Mouse (Mus musculus) CH12.LX (cell line): Measurements from ENCODE around the gene Rtp2.

Source experiments
- CTCF ChIP-seq, 2 experiments: IDR thresholded peaks in 1 of 2; conservative IDR thresholded peaks in 1 of 2; 2 replicates each; pipeline ENCODE4 v1.5.1; 2011 to 2012; ENCODE audit warnings: low read depth in 2 of 2, low read length in 2 of 2, improper control_type of control experiment in 1 of 2, inconsistent platforms in 1 of 2, mild to moderate bottlenecking in 1 of 2, moderate library complexity in 1 of 2
- ETS1 ChIP-seq: conservative IDR thresholded peaks from 2 replicates; pipeline ENCODE4 v1.6.1; 2012; ENCODE audit warnings: low read depth, mild to moderate bottlenecking, inconsistent platforms, low read length, improper control_type of control experiment, moderate library complexity
- MEF2A ChIP-seq: IDR thresholded peaks from 2 replicates; pipeline ENCODE4 v1.6.1; 2014; ENCODE audit warnings: low read depth, mild to moderate bottlenecking, inconsistent platforms, low read length, improper control_type of control experiment, borderline replicate concordance
- POLR2A ChIP-seq: IDR thresholded peaks from 2 replicates; pipeline ENCODE4 v1.6.1; 2011; ENCODE audit warnings: low read depth, mild to moderate bottlenecking, improper control_type of control experiment, low read length
- SIN3A ChIP-seq: IDR thresholded peaks from 2 replicates; pipeline ENCODE4 v1.6.1; 2012; ENCODE audit warnings: low read length, improper control_type of control experiment, inconsistent platforms
- USF2 ChIP-seq: conservative IDR thresholded peaks from 2 replicates; pipeline ENCODE4 v1.6.1; 2011; ENCODE audit warnings: low read depth, low read length, improper control_type of control experiment
- ZC3H11A ChIP-seq: IDR thresholded peaks from 2 replicates; pipeline ENCODE4 v1.6.1; 2012; ENCODE audit warnings: low read depth, mild to moderate bottlenecking, inconsistent platforms, low read length, improper control_type of control experiment

DNA sequence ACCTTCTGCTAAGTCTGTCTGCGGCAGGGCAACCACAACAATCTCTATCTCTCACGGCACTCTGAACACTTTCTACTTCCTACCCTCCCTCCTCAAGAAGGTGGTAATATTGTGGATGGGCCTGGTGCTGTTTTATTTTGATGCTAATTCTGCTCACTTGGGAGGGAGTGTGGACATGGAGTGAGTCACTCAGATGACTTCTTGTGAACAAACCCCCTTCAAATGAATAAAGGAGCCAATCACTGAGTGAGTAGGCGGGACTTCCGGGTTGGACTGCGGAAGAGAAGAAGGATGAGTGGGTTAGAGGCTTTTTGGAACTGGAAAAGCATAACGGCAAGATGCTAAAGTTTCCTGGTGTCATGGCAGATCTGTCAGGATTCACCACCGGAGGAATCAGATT lies 30.8 kb downstream of the Rtp2 start:
- TF ChIP-seq USF2 (no peak), CTCF (conservative IDR thresholded peaks at IDR 0.05 in 1 of 2, IDR thresholded peaks at IDR 0.05 in 1 of 2; ENCODE audit: low read depth in 2 of 2, low read length in 2 of 2) (no peak), POLR2A (no peak), MEF2A (no peak), SIN3A (no peak), ZC3H11A (no peak), ETS1 (no peak)
